Mouse (Mus musculus) inflammation-experienced regulatory T-cells, adult 6 months (primary cell): ENCODE data around the gene Rad9a. TPM values are rescaled to one million over a fixed set of nuclear protein-coding genes. Genes with fewer than 3 reads are reported as not detected.

Experiments used
- ATAC-seq: one replicate; pipeline ENCODE4 v1.8.0; 2017
- polyA plus RNA-seq, 3 experiments: library from polyadenylated mRNA; unstranded; fragments of 100-300 nt; shearing (Covaris generic); gene quantifications; one replicate each; pipeline ENCODE4 v1.2.1; 2017

The Rad9a gene
- polyA plus RNA-seq, 3 experiments from 2014 or later, result 43.6 to 63.0 (median 59.1) TPM

DNA sequence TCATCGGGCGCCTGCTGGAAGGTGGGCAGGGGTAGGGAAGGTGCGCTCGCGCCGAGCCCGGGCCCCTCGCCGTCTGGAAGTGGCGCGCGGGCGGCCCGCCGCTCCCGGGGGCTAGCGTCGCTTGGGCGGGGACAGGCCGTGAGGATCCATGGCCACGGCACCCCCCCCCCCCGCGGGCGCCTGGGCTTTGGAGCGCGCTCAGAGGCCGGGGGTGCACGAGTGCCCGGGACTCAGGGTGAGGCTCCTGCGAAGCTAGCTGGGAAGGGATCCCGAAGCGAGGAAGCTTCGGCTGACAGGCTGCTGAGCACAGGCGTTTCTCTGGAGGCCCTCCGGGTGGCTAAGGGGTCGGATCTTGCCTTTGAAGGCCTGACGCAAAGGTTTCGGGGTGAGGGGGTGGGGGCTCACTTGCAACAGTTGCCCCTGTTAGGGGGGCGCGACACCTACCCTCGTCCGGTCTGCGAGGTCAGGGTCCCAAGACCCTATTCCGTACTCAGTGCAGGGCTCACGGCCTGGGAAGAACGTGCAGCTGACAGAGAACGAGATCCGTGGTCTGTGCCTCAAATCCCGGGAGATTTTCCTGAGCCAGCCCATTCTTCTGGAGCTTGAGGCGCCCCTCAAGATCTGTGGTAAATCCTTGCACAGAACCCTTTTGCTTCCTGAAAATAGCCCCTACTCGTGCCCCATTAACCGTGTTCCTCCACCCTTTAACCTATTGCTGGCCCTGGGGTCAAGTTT, 9.0 kb downstream of the Rad9a start:
- ATAC-seq, result no peak

DNA sequence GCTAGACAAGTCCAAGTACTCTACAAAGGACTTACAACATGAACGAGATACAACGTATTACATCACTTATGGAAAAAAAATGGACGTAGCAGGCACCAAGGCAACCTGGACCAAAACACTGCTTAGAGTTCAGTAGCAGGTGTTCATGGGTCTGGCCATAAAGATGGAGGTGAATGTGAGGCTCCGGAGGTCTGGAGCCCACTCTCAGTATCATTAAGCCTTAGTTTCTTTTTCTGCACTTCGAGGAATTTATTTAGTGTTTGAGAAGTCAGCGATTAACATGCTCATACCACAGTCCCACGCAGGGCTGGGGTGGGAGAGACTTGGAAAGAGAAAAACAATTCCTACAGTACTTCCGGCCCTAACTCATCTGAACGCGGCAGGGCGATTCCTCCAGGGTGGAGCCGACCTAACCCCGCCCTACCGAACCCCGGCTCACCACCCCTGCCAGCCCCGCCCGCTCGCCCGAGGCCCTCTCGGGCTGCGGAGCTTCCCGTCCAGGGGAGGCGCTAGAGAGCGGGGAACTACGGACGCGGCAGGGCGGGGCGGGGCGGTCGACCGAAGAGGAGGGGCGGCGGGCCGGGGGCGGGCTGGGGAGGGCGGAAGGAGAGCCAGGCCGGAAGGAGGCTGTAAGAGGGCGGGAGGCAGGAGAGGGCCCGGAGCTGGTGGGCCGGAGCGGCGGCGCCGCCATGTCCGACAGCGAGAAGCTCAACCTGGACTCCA, 9.8 kb downstream of the Rad9a start, which contains the start of gene Ppp1ca:
TSS of gene Ppp1ca (plus strand) at position 538 of the 723 bp plus-strand sequence.
- peak; percentile 85 for ATAC-seq

DNA sequence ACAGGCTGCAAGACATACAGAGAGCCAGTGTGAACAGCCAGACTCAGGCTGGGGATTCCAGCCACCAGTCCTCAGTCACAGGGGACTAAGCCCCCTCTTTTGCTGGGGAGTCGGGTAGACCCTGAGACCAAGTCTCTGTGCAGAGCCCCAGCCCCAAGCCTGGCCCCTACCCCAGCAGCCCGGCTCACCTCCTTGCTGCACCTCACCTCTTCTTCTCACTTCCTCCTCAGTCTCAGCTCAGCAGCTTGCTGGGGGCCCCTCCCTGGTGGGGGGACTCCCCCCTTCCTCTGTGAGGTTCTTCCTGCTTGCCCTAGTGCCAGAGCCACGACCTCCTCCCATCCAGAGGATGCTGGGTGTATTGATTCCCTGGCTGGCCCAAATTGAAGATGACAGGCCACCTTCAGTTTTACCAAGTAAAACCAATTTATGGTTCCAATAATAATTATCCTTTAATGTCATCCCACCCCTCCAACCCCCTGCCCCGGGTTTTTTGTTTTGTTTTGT, 10.6 kb downstream of the Rad9a start, which contains the start of gene Tbc1d10c:
TSS of gene Tbc1d10c (minus strand) at position 454 of the 504 bp plus-strand sequence.
- ATAC-seq, result peak; percentile 71

DNA sequence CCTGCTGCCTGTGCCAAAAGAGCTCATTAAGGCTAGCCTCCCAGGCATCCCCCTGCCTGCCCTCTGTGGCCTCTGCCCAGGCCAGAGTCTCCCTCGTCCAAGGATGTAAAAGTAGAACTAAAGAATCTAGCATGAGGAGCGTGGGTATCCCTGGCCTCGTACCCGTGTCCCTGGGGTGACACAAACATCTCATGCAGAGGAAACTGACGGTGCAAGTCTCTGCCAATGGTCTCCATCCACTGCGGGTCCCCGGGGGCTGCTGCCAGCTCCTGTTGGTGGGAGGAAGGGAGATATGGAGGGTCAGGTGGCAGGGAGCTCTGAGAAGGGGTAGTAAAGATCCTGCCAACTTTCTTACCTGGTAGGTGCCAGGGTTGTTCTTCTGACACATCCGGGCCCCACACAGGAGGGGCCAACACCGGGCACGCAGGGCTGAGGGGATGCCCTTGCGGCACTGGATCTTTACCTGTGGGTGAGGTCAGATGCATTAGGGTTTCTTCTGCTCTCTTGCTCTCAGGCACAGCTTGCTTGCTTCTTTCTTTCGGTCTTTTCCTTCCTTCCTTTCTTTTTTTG, 12.3 kb downstream of the Rad9a start:
- ATAC-seq, result no peak

DNA sequence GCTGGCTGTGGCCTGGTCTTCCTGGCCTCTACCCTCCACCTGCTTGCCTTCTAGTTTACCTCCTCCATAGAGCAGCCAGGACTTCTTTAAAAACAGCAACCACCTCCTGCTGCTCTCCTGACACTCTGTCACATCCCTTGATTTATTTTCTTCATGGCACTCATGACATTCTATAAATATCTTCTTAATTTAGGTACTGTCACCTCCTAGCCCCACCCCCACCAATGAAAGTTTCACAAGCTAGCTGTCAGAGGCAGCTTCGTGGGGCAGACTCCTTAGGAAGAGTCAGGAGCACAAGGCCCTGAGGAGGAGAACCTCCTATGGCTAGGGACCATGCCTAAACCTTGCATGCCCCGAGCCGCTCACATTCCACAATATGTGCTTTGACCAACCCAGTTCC, 14.2 kb downstream of the Rad9a start:
- no peak for ATAC-seq

DNA sequence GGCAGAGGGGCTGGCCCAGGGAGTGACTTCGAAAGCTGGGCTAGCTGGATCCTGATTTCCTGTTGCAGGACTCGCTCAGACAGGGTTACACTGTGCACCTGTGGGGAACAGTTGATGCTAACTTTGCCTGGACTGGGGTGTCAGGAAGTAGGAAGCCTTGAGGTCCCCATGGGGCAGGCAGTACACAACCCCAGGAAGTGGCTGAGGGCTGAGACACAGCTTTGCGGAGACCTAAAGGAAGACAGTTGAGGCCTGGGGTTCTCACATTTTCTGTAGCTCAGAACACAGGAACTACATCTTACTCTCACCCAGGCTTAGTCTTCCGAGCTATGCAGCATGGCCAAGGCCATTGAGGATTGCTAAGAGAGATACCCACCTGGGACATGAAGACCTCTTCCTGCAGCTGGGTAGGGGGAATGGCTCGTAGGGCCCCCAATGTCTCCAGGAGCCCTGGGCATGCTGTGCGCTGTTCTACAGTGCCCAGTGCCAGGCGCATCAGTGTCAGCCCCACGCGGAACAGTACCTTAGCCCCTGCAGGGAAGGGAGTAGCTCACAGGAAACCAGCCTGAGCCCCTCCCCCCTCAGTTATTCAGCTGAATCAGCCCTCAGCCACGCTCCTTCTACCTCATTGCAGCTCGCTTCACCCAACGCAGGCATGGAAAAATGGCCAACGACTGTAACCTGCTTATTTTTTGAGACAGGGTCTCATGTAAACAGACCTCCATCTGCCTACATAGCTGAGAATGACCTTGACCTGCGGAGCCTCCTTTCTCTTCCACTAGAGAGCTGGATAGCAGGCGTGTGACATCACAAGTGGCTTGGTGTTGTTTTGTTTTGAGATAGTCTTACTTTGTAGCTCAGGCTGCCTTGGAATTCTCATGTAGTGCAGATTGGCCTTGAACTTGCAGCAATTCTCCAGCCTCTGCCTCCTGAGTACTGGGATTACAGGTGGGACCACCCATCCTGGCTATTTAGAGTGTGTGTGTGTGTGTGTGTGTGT, 16.2 kb downstream of the Rad9a start:
- peak; percentile 77 for ATAC-seq

DNA sequence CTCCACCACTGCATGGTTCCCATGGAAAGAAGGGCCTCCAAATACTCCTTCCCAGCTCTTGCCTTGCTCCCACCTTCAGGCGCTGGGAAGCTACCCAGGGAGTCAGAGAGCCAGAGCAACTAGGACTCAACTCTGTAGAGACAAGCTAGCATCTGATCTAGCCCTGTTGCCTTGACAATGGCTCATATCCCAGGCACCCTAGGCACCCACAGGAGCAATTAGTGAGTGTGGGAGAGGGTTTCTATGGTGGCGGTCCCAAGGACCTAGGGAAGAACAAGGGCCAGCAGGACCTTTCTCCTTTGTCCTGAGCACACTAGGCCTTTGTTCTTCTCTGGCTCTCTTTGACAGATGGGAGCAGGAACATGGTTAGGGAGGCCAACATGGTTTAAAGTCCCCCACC, 17.8 kb downstream of the Rad9a start:
- ATAC-seq, result no peak

DNA sequence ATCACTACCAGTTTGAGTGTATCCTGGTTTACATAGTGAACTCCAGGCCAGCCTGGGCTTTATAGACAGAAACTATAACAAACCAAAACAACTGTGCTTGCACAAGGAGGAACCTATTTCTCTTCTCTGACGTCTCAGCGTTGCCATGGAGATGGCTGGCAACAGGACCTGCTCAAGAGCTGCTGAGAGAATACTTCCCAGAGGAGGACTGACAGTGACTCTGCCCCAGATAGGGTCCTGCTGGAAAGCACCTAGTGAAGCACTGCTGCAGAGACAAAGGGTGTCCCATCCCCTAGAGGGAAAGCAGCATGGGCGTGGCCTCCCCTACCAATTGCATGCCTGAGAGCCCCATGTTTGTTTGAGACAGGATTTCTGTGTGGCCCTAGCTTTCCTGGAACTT, 19.6 kb downstream of the Rad9a start:
- ATAC-seq, result peak; percentile 19

DNA sequence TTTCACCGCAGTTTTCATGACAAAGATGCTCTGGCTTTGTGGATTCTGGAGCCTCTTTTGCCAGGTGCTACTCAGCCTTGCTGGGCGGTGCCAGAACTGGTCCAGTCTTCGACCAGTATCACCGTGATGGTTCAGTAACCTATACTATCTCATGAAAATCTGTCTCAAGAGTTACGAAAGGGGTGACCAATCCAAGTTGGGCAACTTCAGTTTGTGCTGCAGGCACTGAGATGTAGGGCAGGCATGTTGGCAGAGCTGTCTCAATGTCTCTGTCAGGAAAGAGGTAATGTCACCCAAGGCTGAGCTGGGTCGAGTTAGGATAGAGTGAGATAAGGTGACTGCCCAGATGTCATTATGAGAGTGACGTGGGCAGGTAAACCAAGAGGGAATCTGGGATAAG, 21.1 kb downstream of the Rad9a start:
- ATAC-seq, result no peak

DNA sequence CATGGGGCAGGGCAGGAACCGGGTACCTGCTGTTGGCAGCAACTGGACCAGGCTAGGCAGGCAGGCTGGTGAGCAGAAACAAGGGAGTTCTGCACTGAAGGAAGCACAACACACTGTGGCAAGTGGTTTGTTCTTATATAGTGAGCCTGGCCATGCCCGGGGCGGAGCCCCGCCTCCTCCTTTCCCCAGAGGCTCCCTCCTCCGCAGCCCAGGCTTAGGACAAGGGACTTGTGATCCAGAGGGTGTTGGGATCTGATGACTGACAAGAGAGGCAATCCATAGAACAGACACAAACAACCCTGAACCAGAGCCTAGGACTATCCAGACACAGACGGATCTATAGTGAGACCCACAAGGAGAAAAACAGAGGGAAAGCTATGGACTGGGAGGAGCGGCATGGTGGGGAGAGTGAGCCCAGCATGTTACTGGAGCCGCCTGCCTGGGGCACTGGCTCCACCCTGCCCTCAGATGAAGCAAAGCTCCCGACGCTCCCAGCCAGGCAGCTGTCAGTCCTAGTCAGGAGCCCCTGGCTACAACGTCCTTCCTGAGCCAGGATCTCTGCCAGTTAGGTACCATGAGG, 26.0 kb downstream of the Rad9a start, which contains the start of gene Carns1:
TSS of gene Carns1 (minus strand) at position 112 of the 580 bp plus-strand sequence.
- ATAC-seq, result no peak

DNA sequence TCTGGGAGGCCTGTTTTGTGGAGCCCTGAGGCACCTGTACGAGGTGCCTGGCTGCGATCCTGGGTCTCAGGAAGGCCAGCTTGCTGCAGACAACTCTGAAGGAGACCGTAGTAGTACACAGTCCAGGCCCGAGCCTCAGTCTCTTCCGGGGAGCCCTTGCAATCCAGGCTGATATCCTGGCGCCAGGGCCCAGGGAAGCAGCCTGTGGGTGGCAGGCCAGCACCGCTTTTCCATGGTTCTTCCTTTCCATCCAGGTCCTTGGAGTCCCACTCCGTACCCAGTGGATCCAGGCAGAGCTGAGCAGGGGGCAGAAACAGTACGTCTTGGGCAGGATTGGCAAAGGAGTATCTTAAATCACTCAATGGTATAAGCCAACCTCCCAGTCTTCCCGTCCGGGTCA, 28.5 kb downstream of the Rad9a start:
- no peak for ATAC-seq

DNA sequence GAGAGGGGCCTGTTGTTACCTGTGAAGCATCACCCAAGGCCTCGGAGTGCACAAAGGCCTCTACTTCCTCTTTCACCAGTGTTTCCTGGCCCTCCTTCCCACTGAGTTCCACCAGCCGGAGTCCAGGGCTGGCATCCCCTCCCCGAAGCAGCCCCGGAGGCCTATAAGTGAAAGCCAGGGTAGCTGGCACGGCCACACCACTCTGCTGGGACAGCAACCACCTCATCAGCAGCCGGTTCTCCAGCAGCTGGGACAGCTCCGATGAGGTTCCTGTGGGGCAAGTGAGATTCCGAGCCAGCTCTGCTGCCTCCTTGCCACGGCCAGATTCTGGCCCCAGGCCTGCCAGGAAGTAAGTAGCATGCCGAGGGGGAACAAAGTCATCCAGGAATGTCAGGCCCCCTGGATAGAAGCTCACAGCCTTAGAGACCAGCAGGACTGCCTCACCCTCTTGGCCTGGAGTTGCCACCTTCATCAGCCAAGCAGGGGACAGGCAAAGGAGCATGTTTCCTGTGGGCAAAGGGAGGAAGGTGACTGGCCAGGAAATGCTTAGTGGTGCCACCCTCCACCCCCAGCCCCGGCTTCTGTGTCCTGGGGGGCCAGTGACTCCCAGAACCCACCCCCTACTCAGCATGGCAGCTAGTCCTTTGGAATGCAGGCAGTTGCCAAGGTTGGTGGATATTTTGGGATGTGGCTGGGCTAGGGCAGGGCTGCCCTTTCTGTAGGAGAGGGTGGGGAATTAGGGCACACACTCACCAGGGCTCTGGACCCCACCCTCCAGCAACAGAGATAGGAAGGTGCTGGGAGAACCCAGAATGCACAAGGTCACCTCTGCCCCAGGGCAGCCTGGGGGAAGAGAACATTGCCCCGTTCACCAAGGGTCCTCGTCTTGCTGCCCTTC, 29.8 kb downstream of the Rad9a start:
- ATAC-seq, result no peak

DNA sequence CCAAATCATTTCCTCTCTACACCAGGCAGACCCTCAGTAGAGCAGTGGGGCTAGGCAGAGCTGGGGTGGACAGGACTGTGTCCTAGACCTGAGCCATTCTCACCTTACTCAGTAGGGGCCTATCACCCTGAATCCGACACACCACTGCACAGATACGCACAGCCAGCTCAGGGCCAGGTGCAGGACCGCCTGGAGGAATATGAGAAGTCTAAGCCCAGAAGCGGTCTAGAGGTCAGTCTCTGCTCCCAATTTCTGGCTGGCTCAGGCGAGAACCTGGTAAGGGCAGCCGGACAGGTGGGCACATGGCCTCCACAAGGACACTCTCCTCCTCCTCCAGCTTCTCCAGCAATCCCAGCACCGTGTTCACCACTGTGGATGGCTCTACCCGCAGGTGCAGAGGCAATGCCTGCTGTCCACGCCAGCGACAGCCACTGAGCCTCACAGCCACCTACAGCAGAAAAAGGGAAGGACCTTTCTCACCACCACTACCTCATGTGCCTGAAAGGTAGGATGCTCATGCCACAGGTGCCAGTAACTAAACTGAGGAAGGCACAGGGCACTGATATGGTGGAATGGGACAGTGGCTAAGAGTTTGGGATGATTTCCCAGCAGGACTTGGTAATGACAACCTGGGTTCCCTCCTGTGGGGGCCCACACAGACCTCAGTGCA, 30.6 kb downstream of the Rad9a start:
- no peak for ATAC-seq

DNA sequence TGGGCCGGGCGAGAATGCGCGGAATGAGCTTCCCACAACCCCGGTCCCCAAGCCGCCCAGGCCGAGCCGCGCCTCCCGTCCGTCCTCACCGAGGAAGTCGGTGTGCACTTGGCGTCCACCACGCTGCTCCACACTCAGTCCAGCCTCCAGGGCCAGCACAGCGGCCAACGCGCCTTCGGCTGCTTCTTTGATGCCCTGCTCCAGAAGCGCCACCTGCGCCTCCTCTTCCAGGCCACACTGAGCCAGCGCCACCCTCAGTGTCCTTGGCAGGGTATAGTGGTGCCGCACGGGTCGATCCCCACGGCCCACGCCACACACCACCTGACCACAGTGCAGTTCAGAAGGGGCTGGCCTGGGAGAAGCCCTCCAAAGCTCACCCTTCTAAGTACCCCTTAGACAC, 31.7 kb downstream of the Rad9a start:
- ATAC-seq, result peak; percentile 16

DNA sequence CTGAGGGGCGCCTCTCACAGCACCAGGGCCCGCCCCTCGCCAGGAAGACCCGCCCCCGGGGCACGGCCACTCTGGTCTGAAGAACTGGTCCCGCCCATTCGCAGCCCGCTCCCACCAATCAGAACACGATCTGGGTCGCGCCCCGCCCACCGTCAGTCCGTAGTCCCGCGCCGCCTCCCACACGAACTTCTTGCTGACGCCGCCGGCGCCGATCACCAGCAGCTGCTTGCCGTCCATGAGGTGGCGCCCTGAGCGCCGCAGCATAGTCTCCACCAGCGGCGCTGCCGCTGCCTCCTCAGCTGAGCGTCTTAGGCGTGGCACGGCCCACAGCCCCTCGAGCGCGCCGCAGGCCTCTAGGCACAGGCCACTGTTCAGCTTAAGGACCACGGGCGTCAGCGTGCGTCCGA, 32.1 kb downstream of the Rad9a start:
- ATAC-seq, result peak; percentile 96

DNA sequence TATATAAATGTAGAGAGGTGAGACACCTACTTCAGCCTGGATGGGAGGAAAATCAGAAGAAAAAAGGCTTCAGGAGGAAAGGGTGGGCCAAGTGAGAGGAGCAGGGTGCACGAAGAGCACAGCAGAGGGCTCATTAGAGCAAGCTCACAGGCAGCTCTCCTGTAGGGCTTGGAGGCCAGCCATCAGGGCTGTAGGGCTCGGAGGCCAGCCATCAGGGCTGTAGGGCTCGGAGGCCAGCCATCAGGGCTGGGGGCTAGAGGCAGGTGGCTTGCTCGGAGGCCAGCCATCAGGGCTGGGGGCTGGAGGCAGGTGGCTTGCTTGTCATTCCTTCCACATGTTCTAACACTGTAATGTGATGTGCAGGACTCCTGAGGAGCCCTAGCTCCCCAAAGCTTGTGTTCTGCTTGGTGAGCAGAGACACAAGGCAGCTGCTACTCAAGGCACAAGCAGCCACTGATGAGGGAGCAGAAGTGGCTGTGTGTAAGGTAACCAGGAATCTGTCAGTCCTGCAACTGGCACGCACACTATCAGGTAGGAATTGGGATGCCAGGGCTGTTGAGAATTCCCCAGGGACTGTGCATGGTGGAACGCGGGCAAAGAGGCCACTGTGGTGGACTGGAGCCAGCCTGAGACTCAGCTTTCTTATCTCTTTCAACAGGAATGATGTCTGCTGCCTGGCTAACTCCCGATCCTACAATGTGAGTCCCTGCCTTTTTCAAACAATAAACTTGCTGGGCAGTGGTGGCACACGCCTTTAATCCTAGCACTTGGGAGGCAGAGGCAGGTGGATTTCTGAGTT, 34.6 kb downstream of the Rad9a start:
- ATAC-seq, result no peak

DNA sequence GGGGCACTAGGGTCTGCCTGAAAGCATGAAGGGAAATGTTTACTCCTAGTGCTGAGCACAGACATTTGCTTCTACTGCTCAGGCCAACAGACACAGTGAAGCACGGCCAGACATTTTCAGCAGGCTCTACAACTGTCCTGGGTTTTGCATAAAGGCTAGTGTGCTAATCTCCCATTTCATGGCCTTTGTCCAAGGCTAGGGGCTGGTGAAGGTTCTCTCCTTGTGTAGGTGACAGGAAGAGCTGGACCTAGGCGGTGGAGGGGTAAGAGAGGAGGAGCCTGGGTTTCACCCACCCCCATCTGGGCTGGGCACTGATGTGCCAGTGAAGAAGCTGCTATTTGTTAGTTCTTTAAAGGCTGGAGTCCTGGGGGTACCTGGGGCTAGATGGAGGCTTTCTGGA, 36.7 kb downstream of the Rad9a start:
- no peak for ATAC-seq

DNA sequence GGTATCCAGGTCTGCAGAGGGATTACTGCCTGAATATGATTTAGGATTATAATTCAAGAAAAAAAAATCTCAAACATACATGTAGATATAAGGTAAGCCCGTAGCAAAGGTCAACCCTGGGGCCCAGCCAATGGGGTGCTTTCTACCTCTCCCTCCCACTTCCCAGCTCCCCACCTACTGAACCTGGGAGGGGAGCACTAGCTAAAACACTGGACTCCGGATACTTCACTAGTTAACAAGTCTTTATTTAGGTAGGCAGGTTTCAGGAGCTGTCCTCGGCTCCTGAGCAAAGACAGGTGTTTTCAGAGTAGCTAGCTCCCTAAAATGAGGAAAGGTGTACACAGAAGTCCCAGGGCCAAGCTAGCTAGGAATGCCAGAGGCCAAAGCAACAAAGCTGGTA, 37.4 kb downstream of the Rad9a start:
- no peak for ATAC-seq

DNA sequence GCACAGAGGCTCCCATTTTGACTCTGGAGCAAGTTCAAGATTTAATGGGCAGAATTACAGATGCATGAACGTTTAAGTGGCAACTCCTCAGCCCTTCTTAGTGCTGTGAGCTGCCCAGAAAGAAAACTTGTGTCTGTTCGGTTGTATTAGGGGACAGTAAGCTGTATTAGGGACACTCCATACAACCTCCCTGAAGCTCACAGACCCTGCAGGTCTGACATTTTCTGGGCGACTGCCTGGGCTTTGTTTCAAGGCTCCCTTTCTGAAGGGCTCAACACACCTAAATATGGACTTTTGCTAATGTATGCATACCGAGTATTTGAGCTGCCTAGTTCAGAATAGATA, 37.9 kb downstream of the Rad9a start:
- ATAC-seq, result no peak
